In the genomic region with DNA sequence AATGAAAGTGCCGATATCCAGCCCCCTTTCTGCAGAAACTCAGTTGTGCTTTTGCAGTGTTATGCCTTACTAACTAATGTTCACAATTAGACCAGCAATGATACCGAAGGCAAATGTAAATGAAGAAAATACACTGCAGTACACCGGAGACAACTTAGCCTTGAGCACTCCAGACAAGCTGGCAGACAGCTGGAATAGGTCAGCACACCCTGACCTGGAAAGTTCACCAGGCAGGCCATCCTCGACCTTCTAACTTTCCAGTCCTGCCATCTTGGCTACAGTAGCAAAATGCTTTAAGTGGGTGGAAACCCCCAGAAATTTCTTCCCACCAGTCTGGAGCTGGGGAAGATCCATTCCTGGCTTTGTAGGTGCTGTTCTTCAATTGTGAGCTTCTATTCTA, we compare ENCODE assay signal across 12 mouse cellular contexts.
"Had no signal": no experiment of that assay in that cellular context is flagged by ENCODE, and none has a peak within 500 bp of the region (broad histone marks: within the 10 kb centered on the region; RNA-seq: fewer than 3 reads in every experiment).

No protein-coding gene starts in this region.

- H3K9ac ChIP-seq: kidney, embryonic 15.5 days; liver, embryonic 13.5 days; neural tube, embryonic 13.5 days had no signal

- H3K4me2 ChIP-seq: kidney, embryonic 15.5 days; liver, embryonic 13.5 days; midbrain, embryonic 11.5 days; neural tube, embryonic 13.5 days had no signal

- H3K27me3 ChIP-seq: kidney, embryonic 15.5 days; liver, embryonic 13.5 days; neural tube, embryonic 13.5 days had no signal

- H3K27ac ChIP-seq: kidney, embryonic 15.5 days; liver, embryonic 13.5 days; neural tube, embryonic 13.5 days; stomach, postnatal 0 days had no signal

- H3K4me3 ChIP-seq: kidney, embryonic 15.5 days; liver, embryonic 13.5 days; myocyte; neural tube, embryonic 13.5 days had no signal

- H3K4me1 ChIP-seq: liver, embryonic 13.5 days had no signal

- H3K36me3 ChIP-seq: kidney, embryonic 15.5 days; liver, embryonic 13.5 days; neural tube, embryonic 13.5 days had no signal

- DNase-seq: liver, embryonic 13.5 days; lung, adult 2 months; lung, postnatal 14 days; lung, postnatal 4 days; thymus, adult 2 months; thymus, postnatal 14 days; thymus, postnatal 4 days had no signal

- H3K9me3 ChIP-seq: kidney, embryonic 15.5 days; liver, embryonic 13.5 days; neural tube, embryonic 13.5 days had no signal
